Mouse (Mus musculus) CH12.LX (cell line): ENCODE results near the gene Gramd1b.

Experiments used
- BHLHE40 ChIP-seq: IDR thresholded peaks from 2 replicates; pipeline ENCODE4 v1.6.1; 2011; ENCODE audit warnings: mild to moderate bottlenecking, low read depth, low read length, improper control_type of control experiment
- CHD1 ChIP-seq: IDR thresholded peaks from 2 replicates; pipeline ENCODE4 v1.6.1; 2012; ENCODE audit warnings: low read depth, low read length, improper control_type of control experiment, inconsistent platforms
- CTCF ChIP-seq, 2 experiments: IDR thresholded peaks in 1 of 2; conservative IDR thresholded peaks in 1 of 2; 2 replicates each; pipeline ENCODE4 v1.5.1; 2011 to 2012; ENCODE audit warnings: low read depth in 2 of 2, low read length in 2 of 2, improper control_type of control experiment in 1 of 2, inconsistent platforms in 1 of 2, mild to moderate bottlenecking in 1 of 2, moderate library complexity in 1 of 2
- ETS1 ChIP-seq: conservative IDR thresholded peaks from 2 replicates; pipeline ENCODE4 v1.6.1; 2012; ENCODE audit warnings: low read depth, mild to moderate bottlenecking, inconsistent platforms, low read length, improper control_type of control experiment, moderate library complexity
- MXI1 ChIP-seq: IDR thresholded peaks from 2 replicates; pipeline ENCODE4 v1.6.1; 2011; ENCODE audit warnings: mild to moderate bottlenecking, low read depth, low read length, improper control_type of control experiment
- MYC ChIP-seq: IDR thresholded peaks from 2 replicates; pipeline ENCODE4 v1.6.1; 2011; ENCODE audit warnings: low read depth, mild to moderate bottlenecking, improper control_type of control experiment, low read length
- NELFE ChIP-seq: IDR thresholded peaks from 2 replicates; pipeline ENCODE4 v1.6.1; 2011; ENCODE audit warnings: low read depth, low read length, improper control_type of control experiment
- POLR2A ChIP-seq: IDR thresholded peaks from 2 replicates; pipeline ENCODE4 v1.6.1; 2011; ENCODE audit warnings: low read depth, mild to moderate bottlenecking, improper control_type of control experiment, low read length
- POLR2AphosphoS2 ChIP-seq: IDR thresholded peaks from 2 replicates; pipeline ENCODE4 v1.6.1; 2011; ENCODE audit warnings: low read depth, low read length, improper control_type of control experiment
- SMC3 ChIP-seq: IDR thresholded peaks from 2 replicates; pipeline ENCODE4 v1.6.1; 2011; ENCODE audit warnings: low read depth, low read length, improper control_type of control experiment
- UBTF ChIP-seq: IDR thresholded peaks from 2 replicates; pipeline ENCODE4 v1.6.1; 2012; ENCODE audit warnings: low read depth, mild to moderate bottlenecking, inconsistent platforms, low read length, improper control_type of control experiment, moderate library complexity
- USF2 ChIP-seq: conservative IDR thresholded peaks from 2 replicates; pipeline ENCODE4 v1.6.1; 2011; ENCODE audit warnings: low read depth, low read length, improper control_type of control experiment

DNA sequence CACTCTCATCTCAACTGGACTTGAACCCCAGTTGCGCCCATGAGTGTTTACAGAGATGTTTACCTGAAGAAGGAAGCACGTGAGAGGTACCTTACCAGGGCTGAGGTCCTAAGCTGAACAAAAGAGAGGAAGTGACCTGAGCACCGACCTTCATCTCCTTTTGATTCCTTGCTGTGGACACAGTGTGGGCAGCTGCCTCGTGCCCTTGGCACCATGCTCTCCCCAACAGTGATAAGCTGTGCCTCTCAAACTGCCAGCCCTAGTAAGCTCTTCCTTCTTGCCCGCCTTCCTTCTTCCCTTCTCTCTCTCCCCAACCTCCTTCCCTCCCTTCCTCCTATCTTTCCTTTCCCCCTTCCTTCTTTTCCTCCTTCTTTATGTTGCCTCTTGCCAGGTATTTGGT is 26.3 kb downstream of the Gramd1b start:
- TF ChIP-seq NELFE (no peak), CTCF (conservative IDR thresholded peaks at IDR 0.05 in 1 of 2, IDR thresholded peaks at IDR 0.05 in 1 of 2; ENCODE audit: low read depth in 2 of 2, low read length in 2 of 2) (no peak), SMC3 (no peak), CHD1 (no peak), POLR2A (no peak), MYC (no peak), USF2 (no peak), ETS1 (no peak), POLR2AphosphoS2 (no peak), BHLHE40 (no peak), MXI1 (no peak), UBTF (no peak)
